Mouse (Mus musculus): ENCODE data around the gene 1700001O22Rik.

GRCm38 (mm10) chr2:30752471-30752870, 51.0 kb downstream of the 1700001O22Rik start:
- TF ChIP-seq CTCF (conservative IDR thresholded peaks at IDR 0.05; ENCODE audit: low read length) (no peak), POU5F1 (IDR thresholded peaks at IDR 0.05; ENCODE audit: borderline replicate concordance, low read length) (no peak), NANOG (IDR thresholded peaks at IDR 0.05; ENCODE audit: borderline replicate concordance, low read length) (no peak)

Measured in E14TG2a.4 (cell line).